Mouse (Mus musculus) kidney, postnatal 4 days (tissue): ENCODE data around the gene Hist1h1c.
"Not testable (repeated sequence)": the region's sequence is repeated elsewhere in the genome, so short reads cannot be mapped to it uniquely, and the experiment has no call there.

Experiments
- DNase-seq, 2 experiments: peaks; one replicate each; pipeline ENCODE4 v3.0.0; 2021; ENCODE audit warnings: mixed read lengths in 2 of 2

Hist1h1c gene

DNA sequence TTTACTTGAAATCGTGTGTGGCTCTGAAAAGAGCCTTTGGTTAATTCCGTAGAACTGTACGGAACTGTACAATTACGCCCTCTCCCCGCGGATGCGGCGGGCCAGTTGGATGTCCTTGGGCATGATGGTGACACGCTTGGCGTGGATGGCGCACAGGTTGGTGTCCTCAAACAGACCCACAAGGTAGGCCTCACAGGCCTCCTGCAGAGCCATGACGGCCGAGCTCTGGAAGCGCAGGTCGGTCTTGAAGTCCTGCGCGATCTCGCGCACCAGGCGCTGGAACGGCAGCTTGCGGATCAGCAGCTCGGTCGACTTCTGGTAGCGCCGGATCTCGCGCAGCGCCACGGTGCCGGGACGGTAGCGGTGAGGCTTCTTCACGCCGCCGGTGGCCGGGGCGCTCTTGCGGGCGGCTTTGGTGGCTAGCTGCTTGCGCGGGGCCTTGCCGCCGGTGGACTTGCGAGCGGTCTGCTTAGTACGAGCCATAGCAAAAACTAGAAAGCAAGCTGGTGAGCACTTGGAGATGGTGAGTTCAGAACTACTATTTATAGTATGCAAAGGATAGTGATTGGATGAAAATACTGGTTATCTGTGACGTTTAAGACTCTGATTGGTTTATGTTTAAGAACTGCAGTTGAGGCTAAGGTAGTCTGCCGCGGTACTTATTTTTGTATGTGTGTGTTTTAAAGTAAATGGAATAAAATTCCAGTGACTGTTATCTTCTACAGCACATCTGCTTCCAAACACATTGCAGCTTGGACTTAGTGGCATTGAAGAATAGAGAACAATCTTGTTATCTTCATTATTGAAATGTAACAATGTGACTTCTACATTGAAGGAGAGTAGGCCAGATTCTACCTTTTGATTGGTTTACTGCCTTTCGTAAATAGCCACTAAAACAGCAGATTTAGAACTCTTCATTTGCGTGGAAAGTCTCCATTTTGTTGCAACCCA is 23.5 kb downstream of the Hist1h1c start, which contains the start of gene Hist1h3a:
TSS of gene Hist1h3a (minus strand) at position 516 of the 951 bp plus-strand sequence.
- DNase-seq, result peak; percentile 58 to 75

DNA sequence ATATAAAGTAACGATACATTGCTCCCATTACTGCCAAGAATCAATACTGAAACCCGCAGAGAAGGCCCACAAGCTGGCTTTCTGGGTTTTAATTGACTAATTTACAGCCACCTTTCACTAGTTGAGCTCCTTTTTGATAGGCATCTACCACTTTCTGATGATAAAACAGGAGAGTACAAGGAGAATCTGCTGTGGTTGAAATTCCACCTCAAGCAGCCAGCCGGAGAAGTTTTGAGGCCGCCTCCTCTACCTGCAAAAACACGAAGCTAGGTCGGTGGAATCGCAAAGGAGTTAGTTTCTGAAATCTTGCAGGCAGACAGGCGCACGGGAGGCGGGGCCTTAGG is 24.6 kb downstream of the Hist1h1c start:
- no peak for DNase-seq

DNA sequence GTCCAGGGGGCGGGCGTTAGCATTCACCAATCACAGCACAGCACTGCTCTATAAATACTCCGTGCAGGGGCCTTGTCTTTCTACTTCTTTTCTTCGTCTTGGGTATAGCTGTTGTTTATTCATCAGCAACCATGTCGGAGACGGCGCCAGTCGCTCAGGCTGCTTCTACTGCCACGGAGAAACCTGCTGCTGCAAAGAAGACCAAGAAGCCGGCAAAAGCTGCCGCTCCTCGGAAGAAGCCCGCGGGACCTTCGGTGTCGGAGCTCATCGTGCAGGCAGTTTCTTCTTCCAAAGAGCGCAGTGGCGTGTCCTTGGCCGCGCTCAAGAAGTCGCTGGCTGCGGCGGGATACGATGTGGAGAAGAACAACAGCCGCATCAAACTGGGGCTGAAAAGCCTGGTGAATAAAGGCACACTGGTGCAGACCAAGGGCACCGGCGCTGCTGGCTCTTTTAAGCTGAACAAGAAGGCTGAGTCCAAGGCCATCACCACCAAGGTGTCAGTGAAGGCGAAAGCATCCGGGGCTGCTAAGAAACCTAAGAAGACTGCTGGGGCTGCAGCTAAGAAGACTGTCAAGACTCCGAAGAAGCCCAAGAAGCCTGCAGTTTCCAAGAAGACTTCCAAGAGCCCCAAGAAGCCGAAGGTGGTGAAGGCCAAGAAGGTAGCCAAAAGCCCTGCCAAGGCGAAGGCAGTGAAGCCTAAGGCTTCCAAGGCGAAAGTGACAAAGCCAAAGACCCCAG is 25.1 kb downstream of the Hist1h1c start, which contains the start of gene Hist1h1a:
TSS of gene Hist1h1a (plus strand) at position 81 of the 738 bp plus-strand sequence.
- DNase-seq, result peak; percentile 88 to 93

DNA sequence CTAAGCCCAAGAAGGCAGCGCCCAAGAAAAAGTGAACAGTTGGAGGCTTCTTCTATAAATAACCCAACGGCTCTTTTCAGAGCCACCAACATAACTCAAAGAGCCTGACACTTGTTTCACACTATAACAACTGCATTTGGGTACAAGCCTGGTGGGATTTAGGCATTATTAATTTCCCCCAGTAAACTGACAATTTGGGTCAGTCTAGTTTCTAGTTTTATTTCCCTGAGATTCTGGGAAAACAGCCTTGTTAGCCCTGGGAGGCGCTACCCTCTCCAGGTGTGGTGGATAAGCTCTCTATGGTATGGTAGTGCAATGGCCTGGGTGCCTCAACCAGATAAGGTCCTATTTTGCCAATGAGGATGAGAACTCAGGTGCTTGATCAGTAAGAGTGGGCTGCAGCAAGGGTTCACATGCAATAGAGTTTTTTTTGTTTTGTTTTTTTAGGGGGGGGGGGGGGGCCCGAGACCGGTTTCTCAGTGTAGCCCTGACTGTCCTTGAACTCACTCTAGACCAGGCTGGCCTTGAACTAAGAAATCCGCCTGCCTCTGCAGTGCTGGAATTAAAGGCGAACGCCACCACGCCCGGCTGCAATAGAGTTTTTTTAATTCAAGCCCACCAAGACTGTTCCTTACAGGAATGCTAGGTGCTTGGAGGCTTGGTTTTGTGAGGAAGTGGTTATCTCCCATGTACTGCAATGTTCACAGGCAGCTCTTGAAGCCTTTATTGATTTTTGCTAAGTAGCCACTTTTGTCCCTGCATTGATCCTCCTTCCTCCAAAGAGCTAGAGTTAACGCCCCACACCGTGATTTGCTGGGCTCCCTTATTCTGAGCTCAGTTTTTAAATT is 25.9 kb downstream of the Hist1h1c start:
- DNase-seq, result no peak

DNA sequence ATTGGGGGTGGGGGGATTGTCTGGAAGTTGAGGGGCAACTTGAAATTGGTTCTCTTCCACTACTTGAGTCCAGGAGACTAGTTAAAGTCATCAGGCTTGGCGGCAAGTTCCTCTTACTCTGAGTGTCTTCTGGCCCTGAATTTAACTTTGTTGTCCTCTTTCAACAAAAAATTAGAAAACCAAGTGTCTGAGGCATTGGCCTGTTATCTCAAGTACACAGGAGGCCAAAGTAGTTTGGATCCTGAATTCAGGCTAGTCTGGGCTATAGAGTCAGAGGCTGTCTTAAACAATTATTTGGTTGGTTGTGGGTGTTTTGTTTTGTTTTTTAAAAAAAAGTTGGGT is 26.5 kb downstream of the Hist1h1c start:
- DNase-seq, result no peak

DNA sequence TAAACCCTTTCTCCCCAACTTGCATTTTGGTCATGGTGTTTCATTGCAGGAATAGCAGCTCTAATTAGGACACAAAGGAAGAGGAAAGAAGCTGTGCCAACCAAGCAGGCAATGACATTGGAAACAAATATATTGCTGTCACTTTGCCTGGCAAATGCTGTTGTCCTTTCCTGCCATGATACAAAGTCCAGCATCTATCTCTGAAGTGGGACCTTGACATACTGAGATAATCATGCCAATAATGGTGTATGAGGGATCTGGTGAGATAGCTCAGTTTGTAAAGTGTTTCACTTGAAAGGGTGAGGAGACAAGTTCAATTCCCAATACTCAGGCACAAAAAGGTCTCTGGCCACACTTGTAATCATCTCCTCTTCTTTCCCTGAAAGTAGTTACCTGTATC is 28.2 kb downstream of the Hist1h1c start:
- DNase-seq, result no peak

DNA sequence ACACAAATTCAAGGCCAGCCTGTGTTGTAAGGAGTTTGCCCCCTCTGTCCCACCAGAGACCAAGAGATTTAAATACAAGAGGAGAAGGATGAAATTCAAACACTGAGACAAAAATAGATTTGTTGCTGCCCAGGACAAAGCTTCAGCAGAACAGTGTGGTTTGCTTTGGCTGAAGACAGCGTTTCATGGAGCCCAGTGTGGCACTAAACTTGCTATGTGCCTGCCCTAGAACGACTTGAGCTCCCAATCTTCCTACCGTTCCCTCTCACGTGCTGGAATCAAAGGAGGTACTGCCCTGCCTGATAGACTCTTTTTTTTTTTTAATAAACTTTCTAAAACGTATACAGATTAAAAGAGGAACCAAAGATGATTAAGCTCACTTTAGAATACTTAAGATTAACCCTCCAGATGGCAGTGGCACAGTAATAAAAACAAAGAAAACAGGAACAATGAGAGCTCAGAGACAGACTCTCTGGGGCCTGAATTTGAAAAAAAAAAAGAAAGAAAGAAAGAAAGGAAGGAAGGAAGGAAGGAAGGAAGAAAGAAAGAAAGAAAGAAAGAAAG is 30.3 kb downstream of the Hist1h1c start:
- no peak for DNase-seq

DNA sequence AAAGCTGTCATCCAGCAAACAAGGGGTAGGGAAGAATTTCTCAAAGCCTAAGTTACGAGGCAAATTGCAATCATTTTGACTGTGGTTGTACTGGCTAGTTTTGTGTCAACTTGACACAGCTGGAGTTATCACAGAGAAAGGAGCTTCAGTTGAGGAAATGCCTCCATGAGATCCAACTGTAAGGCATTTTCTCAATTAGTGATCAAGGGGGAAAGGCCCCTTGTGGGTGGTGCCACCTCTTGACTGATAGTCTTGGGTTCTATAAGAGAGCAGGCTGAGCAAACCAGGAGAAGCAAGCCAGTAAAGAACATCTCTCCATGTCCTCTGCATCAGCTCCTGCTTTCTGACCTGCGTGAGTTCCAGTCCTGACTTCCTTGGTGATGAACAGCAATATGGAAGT is 31.0 kb downstream of the Hist1h1c start, which contains the start of gene Trim38:
TSS of gene Trim38 (plus strand) at position 301 of the 400 bp plus-strand sequence.
- not testable (repeated sequence) for DNase-seq

DNA sequence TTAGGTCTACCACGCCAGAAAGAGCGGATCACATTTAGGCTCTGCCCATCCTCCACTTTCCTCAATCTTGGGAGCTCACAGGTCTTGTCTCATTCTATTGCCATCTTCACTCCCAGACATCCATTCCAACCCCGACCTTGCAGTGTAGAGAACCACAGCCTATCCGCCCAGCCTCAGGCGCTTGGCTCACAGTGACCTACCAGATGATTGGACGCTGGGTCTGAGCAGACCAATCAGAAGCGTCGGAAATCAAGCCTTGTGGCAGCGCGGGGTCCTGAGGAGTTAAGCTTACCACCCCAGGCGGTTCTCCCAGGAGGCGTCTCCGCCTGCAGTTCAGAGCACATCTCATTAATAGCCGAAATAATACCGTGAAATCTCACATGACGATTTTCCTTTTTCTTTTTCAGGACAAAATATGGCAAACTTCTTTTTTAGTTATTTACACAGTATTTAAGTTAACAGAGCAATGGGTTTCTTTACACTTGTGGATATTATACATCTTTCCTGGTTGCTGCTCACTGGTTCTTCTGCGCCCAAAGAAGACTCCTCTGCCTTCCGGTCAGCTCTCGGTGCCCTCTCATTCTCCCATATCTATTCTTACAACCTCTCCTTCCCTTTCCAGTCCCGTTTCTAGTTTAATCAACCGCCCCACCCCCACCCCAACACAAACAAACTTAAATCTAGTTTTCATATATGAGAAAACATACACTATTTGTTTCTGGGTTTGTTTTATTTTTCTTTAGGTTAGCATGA is 34.1 kb downstream of the Hist1h1c start:
- peak; percentile 51 to 63 for DNase-seq

DNA sequence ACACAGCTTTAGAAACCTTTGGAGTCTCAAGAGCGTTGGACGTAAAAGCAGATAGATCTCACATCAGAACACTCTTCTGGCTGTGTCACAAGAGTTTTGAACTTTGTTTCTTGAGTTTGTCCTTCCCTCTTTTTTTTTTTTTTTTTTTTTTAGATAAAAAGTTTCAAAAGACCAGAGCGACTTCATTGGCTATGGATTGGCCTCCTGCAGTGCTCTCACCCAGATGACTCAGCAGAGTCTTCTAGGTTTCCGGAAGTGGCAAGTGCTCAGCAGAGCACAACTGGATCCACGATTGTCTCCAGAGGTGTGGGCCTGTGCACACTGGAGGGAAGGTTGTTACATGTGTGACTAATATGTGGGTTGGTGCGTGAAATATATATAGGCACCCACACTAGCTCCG is 39.7 kb downstream of the Hist1h1c start:
- no peak for DNase-seq

DNA sequence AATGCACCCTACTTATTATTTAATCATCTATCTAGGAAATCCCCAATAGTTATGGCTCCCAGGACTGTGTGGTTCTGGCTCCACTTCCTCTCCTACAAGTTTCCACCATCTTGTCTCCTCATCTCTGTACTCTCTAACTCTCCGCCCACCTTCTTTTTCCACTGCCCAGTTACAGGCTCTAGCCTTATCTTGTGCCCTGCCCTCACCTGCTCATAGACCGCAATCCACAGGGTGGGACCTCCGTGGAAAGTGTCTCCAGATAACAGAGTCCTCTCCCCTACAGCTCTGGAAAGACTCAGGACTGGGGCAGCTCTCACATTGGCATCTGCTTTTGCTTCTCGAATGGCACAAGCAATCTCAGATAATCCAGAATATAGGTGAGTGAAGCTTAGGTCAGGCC is 40.4 kb downstream of the Hist1h1c start:
- no peak for DNase-seq
